In genomic region chr2:52037882-52038281, GRCm38 (mm10) we compare ENCODE assay signal across 8 mouse cellular contexts. TPM values are rescaled to one million over a fixed set of nuclear protein-coding genes. Genes with fewer than 3 reads are reported as not detected.
DNase-seq lines count a peak whose midpoint lies in the region; ATAC-seq and TF ChIP-seq lines count a peak whose summit lies in the region.

Tnfaip6 (plus strand) TSS chr2:52038009.

- peak; percentile 74 for ATAC-seq in hindbrain, embryonic 16.5 days

- peak within 1 kb of the TSS; percentile 9; the same call in 1 of the 2 replicates for H3K9ac ChIP-seq in hindbrain, embryonic 16.5 days (ENCODE audit: low read depth, low read length)

- no peak for TF ChIP-seq POLR2A in cortical plate, adult 2 months (IDR thresholded peaks at IDR 0.05; ENCODE audit: extremely low read depth, insufficient read depth, low read length)

- H3K9me3 ChIP-seq in hindbrain, embryonic 16.5 days (ENCODE audit: control insufficient read depth, low read length): no peaks in the 10 kb centered on the region

- DNase-seq in R1 (ENCODE audit: low read depth, low spot score): peak; percentile 44
- DNase-seq in gastrocnemius, postnatal 14 days: peak; percentile 64
- DNase-seq in left cerebral cortex, adult 18-20 months (ENCODE audit: low spot score in 2 of 2): peak; percentile 14 to 31
- DNase-seq in lung, postnatal 14 days: peak; percentile 62
- DNase-seq in ovary, postnatal 10 days (ENCODE audit: low spot score): peak; percentile 16
- no peak for DNase-seq in thymus, postnatal 14 days

- intact Hi-C loops in gastrocnemius, postnatal 14 days (cut with DNase I; ENCODE audit: low total_unique reads): no loop called here

- no peak for TF ChIP-seq CTCF in cortical plate, adult 2 months (IDR thresholded peaks at IDR 0.05; ENCODE audit: extremely low read depth, insufficient read depth, low read length)

- no peak within 1 kb of the TSS for H3K27ac ChIP-seq in cortical plate, adult 2 months (ENCODE audit: insufficient read depth, low read length)
- H3K27ac ChIP-seq in hindbrain, embryonic 16.5 days (ENCODE audit: low read depth, low read length): no peak within 1 kb of the TSS

- no peaks in the 10 kb centered on the region for H3K36me3 ChIP-seq in hindbrain, embryonic 16.5 days (ENCODE audit: control insufficient read depth, insufficient read depth, low read length)

- H3K27me3 ChIP-seq in hindbrain, embryonic 16.5 days (replicated peaks; ENCODE audit: control insufficient read depth, insufficient read depth, low read length): no peaks in the 10 kb centered on the region

- H3K4me1 ChIP-seq in cortical plate, adult 2 months (ENCODE audit: control insufficient read depth, insufficient read depth, low read length): no peaks in the 10 kb centered on the region; the same call in 1 of the 2 replicates
- no peaks in the 10 kb centered on the region for H3K4me1 ChIP-seq in hindbrain, embryonic 16.5 days (ENCODE audit: control insufficient read depth, insufficient read depth, low read depth, low read length)

- peak within 1 kb of the TSS; percentile 41 for H3K4me3 ChIP-seq in cortical plate, adult 2 months (ENCODE audit: insufficient read depth, low read length)
- H3K4me3 ChIP-seq in hindbrain, embryonic 16.5 days (ENCODE audit: low read length): peak within 1 kb of the TSS; percentile 38

- peak within 1 kb of the TSS; percentile 59 for H3K4me2 ChIP-seq in hindbrain, embryonic 16.5 days (ENCODE audit: low read length)

- WGBS in hindbrain, embryonic 16.5 days: under 1% methylated on average over 17 of the region's 17 CpGs

RNA-seq across cellular contexts. Expression of gene Tnfaip6, which starts in this region (rescaled TPM):
- polyA plus RNA-seq in cortical plate, adult 2 months (2012; rRNA removed): 9.0 and 10.3 TPM in 2 replicates
- total RNA-seq in gastrocnemius, postnatal 14 days (2021): 1 to 10 TPM; 2.0 to 3.6 TPM
- polyA plus RNA-seq in hindbrain, embryonic 16.5 days (2015; fragmentation: Nextera tagmentation; extraction: Ambion mirVana): 3.8 and 4.1 TPM in 2 replicates
- total RNA-seq in left cerebral cortex, adult 18-20 months (2021): 10 to 100 TPM in 1 of 2 experiments, 1 to 10 TPM in 1; 6.0 to 10.3 TPM
